Mouse (Mus musculus): ENCODE measurements around the gene Galnt2.

GRCm38 (mm10) chr8:124253939-124254338 lies 22.7 kb downstream of the Galnt2 start:
- no peak for TF ChIP-seq CTCF (IDR thresholded peaks at IDR 0.05; ENCODE audit: insufficient read depth, low read length)
- no peak for TF ChIP-seq POLR2A (IDR thresholded peaks at IDR 0.05; ENCODE audit: borderline replicate concordance, extremely low read depth, low read depth, low read length)
